Mouse (Mus musculus) MN1 (cell line): ENCODE data around the gene Fbf1.

Source experiments
- DNase-seq: peaks from one replicate; pipeline ENCODE4 v3.0.0-alpha.2; 2016; ENCODE audit warnings: low spot score

Gene Fbf1

DNA sequence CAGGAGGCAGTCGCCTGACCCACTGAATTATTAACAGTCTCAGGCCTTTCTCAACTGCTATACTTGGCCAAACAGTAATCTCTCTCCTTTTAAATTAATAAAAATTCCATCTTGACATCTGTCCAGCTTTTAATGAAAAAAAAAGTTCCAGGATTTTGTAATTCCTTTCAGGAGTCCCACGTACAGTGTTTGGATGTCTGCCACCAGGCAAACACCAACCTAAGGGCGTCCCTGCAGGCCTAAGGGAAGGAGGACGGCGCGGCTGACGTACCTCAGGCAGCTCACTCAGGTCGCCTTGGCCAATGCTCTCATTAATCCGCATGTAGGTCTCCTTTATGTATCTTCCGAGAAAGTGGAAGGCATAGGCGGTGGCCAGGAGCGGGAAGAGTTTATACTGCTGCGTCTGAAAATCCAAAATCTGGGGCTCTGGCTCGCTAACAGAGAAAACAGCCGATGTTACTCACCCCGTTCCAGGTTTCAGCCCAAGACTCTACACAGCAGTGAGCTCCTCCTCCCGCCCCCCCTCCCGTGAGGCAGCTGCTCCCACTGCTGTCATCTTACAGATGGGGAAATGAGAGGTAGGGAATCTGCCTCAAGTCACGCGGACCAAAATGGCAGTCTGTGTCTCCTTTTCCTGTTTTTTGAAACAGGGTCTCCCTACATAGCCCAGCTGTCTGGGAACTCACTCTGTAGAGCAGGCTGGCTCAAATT, 10.6 kb upstream of the Fbf1 start:
- DNase-seq, result no peak

- DNase-seq, result no peak
Observed at GRCm38 (mm10) chr11:116176010-116176409, 8.0 kb upstream of the Fbf1 start.

DNA sequence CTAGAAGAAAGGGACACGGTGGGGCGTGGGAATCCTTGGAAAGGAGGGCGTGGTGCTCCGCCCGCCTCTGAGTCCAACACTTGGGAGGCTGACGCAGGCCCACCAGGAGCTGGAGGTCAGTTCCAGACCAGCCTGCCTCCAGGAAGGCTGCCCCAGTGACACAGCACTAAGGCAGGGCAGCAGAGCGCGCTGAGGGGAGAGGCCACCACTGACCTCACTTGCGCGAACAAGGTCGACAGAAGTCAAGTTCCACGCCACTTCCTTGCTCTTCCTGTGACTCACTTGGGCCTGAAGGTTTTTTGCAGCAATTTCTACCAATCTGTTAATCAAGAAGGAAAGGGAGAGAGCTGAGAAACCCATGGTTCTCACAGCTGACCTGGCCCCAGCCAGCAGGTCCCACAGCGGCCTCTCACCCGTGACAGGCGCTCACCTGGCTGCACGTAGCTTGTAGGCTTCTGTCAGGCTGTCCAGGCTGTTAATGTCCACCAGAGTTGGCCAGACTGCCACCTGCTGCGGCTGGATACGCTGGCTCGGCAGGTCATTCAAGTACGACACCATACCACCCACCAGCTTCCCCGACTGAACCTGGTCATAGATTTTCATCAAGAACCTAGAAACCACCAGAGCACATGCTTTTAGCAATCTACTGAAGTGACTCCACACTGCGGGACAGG, 6.9 kb upstream of the Fbf1 start:
- DNase-seq, result no peak

DNA sequence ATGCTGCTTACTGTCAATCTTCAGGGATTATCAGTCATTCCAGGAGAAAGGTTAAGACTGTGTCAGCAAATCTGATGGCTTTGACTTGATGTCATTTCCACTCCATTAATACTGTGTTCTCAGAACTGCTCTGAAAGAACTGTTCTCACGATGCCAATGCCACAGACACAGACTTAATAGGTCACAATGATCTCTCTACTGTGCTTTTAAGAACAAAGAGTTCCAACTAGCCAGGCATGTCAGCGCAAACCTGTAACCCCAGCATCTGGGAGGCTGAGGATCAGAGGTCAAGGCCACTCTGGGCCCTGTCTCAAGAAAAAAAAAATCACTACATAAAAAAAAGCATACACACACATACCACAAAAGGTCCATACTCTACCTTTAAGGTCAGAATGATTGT, 4.0 kb upstream of the Fbf1 start:
- no peak for DNase-seq

DNA sequence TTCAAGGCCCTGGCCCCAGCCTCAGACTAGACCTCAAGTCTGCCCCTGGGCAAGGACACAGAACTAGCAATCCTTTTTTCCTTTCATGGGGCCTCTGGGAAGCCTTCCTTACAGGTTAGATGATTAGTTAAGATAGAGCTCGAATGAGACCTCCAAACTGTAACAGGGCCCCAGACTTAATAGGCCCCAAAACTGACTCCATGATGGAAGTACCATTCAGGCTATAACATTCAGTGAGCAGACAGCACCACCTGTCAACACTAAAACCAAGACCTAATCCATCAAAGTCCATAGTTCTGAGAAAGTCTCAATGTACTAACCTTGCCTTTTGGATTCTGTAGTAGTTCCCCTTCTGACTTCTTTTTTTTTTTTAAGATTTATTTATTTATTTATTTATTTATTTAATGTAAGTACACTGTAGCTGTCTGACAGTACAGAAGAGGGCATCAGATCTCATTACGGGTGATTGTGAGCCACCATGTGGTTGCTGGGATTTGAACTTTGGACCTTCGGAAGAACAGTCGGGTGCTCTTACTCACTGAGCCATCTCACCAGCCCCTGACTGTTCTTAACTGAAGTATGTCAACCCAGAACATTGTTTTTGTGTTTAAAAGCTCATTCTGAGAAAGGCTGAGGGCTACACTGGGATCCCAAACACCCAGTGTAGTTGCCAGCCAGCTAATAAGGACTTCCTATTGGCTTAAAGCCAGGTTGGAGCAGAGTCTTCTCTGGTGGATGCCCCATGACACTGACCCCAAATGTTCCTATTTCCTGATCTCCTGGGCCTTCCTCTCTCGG, 2.2 kb upstream of the Fbf1 start:
- DNase-seq, result no peak

DNA sequence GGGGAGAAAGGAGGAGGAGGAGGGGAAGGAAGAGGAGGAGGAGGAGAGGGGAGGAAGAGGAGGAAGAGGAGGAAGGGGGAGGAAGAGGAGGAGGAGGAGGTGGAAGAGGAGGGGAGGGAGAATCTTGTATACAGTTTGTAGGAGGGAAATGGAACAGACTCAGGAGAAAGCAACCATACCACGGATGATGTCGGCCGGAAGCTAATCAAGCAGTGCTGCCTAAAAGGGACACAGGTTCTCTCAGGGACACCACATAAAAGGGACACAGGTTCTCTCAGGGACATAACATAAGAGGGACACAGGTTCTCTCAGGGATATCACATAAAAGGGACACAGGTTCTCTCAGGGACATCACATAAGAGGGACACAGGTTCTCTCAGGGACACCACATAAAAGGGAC, 1.2 kb upstream of the Fbf1 start:
- DNase-seq, result no peak

DNA sequence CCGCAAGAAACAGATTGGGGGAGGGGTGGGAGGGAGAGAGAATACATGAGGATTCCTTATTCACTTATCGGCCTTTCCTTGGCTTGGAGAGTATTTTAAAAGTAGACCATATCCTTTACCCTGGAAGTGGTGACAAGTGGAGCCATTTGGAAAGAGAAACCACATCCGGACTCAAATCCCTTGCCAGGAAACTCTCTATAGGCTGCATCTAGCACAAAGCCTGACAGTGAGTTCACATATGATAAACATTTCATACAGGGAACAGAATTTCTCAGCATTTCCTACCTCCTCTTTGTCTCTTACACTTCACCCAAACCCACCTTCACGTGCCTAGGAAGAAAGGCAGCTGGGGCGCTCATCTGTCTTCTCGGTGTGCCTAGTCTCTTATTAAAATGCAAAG, 734 bp downstream of the Fbf1 start:
- no peak for DNase-seq

- DNase-seq, result no peak
Observed at GRCm38 (mm10) chr11:116163002-116163401, 5.0 kb downstream of the Fbf1 start.

GRCm38 (mm10) chr11:116162146-116162545, 5.8 kb downstream of the Fbf1 start:
- DNase-seq, result no peak

- no peak for DNase-seq
Observed at GRCm38 (mm10) chr11:116161312-116161711, 6.7 kb downstream of the Fbf1 start.

DNA sequence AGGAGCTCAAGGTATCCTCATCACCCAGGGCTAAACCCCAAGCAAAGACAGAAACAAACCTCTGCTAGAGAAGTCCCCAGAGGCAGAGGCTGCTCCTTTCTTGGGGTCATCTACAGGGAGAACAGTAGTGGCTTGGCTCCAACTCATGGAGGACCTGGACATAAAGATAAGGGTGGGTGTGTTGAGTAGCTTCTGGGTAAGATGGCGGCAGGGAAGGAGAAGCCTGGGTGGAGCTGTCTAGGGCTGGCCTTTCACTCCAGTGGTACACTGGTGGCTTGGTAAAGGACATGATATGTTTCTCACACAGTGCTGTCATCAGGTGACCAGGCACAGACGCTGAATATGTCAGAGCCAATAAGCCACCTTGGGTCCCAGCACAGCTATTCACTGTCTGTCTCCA, 17.0 kb downstream of the Fbf1 start:
- no peak for DNase-seq

DNA sequence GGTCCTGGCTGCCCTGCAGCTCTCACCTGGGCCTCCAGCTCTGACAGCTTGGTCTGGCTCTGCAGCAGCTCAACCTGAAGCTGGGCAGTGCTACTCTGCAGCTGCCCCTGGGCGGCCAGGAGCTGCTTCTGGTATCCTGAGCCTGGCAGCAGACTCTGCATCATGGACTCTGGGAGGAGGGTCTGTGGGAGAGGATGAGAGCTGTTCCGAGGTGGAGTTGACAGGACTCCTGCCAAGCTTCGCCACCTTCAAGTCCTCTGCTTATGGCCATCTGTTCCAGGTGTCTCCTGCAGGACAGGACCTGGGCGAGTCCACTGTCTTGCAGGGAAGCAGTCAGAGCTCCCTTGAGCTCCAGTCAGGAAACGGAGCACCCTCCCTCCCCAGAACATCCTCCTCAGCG, 18.6 kb downstream of the Fbf1 start:
- no peak for DNase-seq

GRCm38 (mm10) chr11:116148761-116149221, 19.2 kb downstream of the Fbf1 start:
- DNase-seq, result no peak

DNA sequence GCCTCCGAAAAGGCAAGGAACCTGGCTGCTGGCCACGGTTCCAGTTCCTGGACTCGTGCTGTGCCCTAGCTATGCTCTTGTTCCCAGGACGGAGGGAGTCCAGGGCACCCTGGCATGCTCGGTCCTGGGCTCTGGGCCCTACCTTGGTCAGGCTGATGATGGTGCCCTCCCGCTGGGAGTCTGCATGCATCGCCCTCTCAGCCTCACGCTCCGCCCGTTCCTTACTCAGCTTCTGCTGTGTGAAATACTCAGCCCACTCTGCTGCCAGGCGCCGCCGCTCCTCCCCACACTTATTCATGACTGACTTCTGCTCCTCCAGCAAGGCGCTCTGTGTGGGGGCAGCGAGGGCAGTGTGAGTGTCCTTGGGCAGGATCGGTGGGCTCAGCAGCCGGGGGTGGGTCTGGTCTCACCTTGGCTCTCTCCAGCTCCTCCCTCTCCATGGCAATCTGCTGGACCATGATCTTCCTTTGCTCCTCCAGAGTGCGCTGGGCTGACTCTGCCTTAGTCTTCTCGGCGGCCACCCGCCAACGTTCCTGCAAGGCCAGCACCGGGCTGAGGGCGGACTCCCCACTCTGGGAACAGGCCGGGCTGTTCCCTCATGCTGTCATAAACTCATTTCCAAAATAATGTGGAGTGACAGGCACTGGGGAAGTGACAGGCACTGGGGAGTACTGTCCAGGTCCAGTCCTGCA, 21.5 kb downstream of the Fbf1 start:
- no peak for DNase-seq

DNA sequence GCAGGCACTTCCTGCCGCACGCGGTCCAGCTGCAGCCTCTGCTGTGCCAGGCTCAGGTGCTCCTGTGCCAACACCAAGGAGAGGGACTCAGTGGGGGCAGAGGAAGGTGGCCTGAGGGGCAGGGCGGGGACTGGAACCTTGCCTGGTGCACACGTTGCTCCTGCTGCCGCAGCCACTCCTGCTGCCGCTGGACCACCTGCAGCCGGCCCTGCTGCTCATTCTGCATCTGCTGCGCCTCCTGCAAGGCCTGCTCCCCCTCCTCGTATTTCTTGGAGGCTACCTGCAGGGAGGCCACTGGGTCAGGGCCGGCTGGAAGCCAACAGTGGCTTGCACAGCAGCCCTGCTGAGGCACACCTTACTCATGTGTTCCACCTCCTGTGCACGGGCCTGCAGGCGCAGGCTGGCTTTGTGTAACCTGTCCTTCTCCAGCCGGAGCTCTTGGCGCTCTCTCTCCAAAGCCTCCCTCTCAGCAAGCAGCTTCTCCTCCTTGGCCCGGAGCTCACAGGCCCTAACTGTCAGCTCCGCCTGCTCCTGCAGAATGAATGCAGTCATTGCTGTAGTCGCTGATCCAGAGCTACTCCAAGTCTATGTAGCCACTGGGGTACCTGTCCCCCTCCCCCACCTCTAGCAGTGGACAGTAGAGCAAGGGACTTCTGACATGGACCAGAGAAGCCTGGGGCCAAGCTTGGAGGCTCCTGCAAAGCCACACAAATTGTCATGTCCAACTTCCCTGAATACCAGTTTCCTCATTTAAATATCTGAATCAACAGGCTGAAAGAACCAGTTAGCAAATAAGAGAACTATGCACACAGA, 22.3 kb downstream of the Fbf1 start:
- DNase-seq, result no peak

GRCm38 (mm10) chr11:116143468-116143867, 24.5 kb downstream of the Fbf1 start:
- no peak for DNase-seq

GRCm38 (mm10) chr11:116142211-116142991, 25.6 kb downstream of the Fbf1 start:
- DNase-seq, result peak; percentile 48

DNA sequence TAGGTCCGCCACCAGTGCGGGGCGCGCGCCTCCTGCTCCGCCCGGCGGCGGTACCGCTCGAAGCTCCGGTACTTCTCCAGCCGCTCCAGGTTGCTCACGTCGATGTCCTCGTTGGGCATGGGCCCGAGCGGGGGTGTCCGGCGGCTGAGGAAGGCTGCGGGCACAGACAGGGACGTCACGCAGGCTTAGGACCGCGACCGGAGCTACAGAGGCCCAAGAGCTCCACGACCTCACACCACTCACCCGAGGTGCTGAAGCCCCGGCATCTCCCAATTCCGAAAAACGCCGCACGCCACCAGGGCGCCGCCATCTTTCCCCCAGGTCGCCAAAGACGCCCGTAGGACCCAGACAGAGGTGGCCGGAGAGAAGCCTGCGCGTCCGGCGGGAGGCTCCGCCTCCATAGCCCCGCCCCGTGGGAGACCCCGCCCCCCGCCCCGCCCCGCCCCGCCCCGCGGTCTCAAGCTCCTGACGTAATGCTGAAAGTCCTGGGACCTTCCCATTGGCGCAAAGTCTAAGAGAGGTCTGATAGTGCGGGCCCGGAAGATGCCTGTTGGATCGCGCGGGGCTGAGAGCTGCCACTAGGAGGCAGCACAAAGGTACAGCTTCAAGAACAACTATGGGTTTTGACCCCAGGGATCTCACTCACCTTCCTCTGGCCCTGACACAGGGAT, 29.4 kb downstream of the Fbf1 start, which contains the start of gene Mrpl38:
Gene Mrpl38, minus strand, starts transcription at position 401 of the 671 bp plus-strand sequence.
- DNase-seq, result peak; percentile 94

DNA sequence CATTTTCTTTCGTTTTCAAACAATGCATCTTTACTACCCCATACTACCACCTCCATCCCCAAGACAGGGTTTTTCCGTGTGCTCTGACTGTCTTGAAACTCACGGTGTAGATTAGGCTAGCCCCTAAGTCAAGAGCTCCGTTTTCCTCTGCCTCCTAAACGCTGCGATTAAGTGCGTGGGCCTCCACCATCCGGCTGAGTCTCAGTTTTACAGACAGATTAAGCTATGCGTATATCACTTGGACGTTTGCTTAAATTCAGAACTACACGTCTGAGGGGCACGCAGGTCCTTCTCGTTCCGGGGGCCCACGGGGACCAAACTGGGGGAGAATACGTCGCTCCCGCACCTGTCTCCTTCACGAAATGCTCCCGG, 29.9 kb downstream of the Fbf1 start:
- no peak for DNase-seq

- no peak for DNase-seq
Observed at GRCm38 (mm10) chr11:116134171-116134570, 33.8 kb downstream of the Fbf1 start.
